Mouse (Mus musculus) frontal cortex, adult (tissue): Measurements from ENCODE around the gene Kif1b.
A peak's percentile ranks its signal among the peaks of the same experiment; 100 is the strongest.
"Not testable (repeated sequence)": the region's sequence is repeated elsewhere in the genome, so short reads cannot be mapped to it uniquely, and the experiment has no call there.

Experiments used
- ATAC-seq: cut with Nextera tagmentation; 2 replicates; pipeline ENCODE4 v1.9.2; 2017; ENCODE audit warnings: mild to moderate bottlenecking, moderate library complexity, mixed read lengths; ENCODE audit not compliant: low TSS enrichment

Gene Kif1b

DNA sequence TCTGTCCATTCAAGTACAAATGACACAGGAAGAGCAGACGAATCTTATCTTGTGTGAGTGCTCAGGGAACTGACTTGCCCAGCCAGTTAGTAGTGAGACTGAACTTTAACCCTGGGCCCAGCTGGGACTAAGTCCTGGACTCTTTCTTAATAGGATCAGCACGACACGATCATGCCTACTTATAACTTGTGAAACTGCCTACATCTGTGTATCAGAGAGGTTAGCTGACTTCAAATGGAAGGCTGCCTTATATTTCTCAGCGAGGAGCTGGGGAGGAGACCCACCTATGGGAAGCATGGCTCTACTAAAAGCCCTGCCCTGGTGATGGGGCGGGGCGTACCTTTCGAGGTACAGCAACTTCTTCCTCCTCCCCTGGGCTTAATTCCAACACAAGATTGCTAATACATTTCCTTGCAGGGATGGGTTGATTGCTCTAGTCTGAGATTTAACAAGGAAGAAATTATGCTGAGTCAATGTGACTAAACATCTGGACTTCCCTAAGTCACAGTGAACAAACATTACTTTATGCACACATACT is 137.0 kb downstream of the Kif1b start:
- ATAC-seq, result no peak

DNA sequence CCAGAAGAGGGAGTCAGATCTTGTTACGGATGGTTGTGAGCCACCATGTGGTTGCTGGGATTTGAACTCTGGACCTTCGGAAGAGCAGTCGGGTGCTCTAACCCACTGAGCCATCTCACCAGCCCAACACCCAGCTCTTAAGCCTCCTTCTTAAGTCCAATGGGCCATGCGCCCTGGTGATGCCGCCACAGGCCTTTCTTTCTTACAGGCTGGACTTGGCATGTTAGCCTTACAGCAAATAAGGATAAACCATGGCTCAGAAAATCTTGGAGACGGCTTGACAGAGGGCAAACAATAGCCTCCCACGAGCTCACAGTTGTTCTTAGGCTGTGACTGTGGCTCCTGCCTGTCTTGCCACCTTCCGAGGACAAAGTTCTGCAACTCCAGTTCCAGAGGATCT is 137.6 kb downstream of the Kif1b start:
- ATAC-seq, result not testable (repeated sequence)

DNA sequence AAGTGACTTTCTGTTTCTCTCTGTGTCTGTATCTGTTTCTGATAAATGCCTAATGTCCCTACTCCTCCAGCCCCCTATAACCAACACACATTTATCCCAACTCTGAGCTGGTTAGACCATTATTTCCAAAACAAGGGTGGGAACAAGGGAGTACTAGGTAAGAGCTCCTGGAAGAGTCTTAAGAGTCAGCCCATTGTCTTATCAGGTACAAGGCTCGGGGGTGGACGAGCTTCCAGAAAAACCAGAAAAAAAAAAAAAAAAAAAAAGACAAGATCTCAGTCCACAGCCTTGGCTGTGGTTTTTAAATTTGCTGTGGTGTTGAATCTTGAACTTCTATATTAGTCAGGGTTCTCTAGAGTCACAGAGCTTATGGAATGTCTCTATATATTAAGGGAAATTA is 139.5 kb downstream of the Kif1b start:
- no peak for ATAC-seq

DNA sequence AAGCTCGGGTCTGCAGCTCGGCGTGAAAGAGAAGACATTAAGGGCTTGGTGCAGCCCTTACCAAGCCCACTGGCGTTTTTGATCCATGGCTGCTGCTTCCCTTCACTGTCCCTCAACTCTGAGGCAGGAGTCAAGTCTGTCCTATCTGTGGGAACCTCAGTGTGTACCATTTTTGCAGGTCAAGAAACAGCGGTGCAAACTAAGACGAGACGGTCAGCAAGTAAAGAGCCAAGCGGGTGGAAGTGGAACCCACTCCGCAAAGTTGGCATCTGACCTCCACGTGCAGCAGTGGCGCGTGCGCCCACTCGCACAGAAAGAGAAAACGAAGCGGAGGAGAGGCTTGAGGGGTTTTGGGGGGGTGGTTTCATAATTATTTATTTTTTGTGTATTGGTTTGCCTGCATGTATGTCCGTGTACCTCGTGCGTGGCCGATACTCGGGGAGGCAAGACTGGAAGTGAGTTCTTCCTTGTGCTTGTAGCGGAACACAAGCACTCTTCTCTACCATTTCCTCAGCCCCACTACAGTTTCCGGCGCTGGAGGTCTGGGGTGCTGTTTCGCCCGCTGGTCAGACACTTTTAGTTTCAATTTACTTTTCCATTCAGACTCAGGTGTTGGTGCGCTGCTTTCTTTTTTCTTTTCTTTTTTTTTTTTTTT is 140.4 kb downstream of the Kif1b start:
- peak; percentile 35; the same call in 1 of the 2 replicates for ATAC-seq

DNA sequence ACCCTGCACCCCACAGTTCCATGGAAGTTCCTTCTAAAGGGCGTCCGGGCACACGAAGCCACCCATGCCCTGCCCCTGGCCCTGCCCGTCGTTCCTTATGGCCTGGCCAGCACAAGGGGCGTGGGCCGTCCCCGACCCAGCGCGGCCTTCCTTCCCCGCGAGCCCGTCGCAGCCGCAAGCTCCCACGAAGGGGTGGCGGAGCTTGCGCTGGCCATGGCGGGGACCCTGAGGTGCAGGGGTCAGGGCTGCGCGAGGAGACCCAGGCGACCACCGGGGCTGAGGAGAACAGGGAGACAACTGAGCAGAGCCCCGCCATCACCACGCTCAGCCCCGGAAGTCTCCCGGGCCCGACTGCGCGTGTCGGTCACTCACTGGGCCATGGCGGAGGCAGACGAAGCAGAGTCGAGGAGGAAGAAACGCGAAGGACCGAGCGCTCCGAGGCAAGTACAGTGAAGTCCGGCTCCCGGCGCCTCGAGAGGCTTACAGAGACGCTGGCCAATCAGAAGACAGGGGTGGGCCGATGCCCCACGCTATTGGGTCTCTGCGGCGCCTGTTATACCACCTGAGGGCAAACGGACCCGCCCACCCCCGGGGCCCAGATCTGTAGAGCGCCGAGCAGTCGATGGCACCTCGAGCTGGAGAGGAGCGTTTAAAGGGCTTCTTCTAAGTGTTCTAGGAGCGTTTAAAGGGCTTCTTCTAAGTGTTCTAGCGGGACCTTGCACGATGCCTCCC is 141.1 kb downstream of the Kif1b start, which contains the start of gene Pgd:
Pgd (minus strand) TSS at position 557 of the 732 bp plus-strand sequence.
- ATAC-seq, result peak; percentile 99

DNA sequence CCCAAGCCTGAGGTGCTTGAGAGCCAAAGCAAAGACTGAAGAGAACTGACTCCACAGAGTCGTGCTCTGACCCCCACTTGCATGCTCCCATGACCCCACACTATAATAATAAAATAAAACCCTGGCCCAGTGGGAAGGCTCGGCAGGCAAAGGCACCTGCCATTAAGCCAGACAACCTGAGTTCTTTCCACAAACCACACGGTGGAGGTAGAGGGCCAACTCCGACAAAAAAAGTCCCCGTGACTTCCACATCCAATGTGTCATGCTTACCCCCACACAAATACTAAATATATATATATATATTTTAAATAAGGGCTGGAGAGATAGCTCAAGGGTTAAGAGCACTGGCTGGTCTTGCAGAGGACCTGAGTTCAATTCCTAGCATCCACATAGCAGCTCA is 143.3 kb downstream of the Kif1b start:
- ATAC-seq, result no peak

DNA sequence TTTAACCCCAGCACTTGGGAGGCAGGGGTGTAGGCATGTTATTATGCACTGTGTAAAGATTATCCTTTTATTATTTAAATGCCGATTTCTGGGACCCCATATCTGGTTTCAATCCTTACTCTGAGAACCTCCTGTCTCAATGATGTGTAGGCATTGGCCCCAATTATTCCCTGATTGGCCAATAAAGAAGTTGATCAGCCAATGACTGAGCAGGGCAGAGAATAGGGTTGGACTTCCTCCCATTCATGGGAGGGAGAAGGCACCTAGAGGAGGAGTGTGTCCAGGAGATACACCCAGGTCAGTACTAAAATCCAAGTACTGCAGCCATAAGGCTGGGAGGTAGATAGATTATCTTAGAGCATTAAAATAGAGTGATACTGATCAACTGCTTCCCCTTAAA is 144.3 kb downstream of the Kif1b start:
- no peak for ATAC-seq

DNA sequence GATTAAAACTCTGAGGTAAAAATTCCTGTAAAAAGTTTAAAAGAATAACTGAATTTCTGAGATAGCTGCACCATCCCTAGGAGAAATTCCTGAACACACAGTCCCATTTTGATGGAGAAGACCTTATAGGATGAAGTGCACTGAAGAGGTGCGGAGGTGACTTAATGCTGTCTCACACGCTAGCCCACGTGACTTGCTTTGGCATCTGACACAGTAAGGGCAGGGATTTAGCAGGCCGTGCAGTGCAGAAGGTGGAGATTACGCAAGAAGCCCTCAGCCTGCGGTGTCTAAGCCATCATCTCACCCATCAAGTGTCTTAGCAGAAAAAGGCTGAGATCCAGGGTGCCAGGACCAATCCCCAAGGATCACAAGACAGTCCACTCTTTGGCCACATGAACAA is 146.3 kb downstream of the Kif1b start:
- ATAC-seq, result no peak

DNA sequence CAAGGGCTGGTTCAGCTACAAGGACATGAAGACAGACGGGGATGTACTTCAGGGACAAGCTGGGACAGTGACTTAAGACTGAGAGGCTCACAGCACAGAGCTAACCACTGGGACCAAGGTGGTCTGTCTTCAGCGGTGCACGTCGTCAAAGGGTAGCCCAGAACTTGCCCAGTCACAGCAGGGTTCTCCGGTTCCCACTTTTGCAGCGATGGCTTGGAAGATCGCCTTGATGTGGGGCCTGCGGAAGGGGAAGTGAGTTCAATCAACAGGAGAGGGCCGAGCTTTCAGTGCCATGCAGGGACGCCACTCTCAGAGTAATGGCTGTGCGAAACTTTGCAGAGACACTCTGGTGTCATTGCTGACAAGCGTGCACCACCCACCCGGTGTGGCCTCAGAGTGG is 147.6 kb downstream of the Kif1b start:
- no peak for ATAC-seq

DNA sequence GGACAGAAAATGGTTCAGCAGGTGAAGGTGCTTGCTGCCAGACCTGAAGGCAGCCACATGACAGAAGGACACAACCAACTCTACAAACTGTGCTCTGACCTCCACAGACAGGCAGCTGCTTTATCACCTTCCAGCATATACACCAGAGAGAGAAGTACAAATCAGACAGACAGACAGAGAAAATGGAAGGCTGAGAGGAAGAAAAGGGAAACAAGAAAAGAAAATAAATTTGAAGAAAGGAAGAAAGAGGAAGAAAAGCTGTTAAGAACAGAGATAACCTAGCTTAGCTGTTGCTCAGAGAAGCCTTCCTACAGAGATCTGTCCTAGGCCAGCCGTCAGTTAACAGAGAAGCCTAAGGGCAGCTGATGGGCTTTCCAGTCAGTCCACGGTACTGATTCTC is 148.3 kb downstream of the Kif1b start:
- ATAC-seq, result no peak

DNA sequence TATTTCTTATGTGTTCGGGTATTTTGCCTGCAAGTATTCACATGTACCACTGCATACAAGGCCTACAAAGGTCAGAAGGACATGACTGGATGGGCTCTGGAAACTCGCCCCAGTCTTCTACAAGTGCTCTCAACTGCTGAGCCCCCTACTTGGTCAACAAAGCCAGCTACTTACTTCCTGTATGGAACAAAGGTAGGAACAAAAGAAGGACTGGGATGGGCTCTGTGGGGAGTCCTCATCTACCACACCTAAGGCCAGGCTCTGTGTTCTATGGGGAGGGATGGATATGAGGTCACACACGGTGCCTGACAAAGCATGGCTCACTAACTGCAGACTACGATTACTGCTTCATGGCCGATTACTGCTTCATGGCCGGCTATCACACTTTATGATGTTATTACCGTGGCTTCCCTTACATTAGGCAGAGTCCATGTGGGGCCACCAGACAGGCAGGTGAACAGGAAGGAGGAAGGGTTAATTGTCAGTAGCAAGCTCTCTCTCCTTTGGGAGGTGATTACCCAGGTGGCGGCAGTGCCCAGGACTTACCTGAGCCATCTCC is 150.0 kb downstream of the Kif1b start:
- no peak for ATAC-seq

DNA sequence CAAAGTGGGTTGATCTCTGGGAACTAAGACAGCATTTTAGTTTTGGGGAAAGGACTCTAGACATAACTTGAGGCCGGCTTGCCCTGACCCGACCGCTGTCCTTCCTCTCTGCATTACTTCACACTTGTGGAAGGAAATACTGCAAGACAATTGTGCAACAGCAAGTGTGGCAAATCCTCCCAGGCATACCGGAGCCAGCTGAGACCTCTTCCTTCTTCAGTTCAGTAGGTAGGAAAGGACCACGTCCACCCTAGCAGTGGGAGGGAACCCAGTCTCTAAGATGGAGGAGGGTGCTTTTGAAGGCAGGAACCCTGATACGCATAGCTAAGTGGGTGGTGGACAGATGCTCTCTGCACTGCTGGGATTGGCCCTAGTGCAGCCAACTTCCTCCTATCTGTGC is 151.8 kb downstream of the Kif1b start:
- no peak for ATAC-seq

DNA sequence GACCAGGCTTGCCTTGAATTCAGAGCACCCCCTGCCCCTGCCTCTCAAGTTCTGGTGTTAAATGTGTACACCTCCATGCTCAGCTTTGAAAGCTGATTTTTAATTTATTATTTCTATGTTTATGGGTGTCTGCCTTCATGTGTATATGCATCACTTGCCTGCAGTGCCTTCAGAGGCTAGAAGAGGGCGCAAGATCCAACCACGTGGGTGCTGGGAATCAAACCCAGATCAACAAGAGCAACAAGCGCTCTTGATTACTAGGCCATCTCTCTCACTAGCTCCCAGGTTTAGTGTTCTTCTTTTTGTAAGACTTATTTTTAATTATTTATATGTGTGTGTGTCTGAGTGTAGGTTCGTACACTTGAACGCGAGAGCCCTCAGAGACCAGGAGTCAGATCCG is 152.6 kb downstream of the Kif1b start:
- no peak for ATAC-seq

DNA sequence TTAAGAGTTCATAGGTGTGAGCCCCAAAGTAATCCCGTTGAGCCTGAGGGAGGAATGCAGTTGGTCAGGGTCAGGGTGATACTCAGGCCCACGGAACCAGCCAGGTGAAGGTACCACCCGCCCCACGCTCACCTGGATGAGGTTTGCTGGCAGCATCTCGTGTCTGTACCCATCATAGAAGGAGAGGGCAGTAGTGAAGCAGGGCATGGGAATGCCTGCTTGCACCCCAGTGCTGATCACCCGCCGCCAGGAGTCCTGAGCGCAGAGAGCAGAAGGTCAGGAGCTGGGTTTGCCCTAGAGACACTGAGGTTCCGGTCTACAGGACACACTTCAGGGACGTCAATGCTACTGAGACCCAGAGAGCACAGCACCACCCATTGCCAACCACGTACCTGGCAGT is 156.8 kb downstream of the Kif1b start:
- no peak for ATAC-seq

DNA sequence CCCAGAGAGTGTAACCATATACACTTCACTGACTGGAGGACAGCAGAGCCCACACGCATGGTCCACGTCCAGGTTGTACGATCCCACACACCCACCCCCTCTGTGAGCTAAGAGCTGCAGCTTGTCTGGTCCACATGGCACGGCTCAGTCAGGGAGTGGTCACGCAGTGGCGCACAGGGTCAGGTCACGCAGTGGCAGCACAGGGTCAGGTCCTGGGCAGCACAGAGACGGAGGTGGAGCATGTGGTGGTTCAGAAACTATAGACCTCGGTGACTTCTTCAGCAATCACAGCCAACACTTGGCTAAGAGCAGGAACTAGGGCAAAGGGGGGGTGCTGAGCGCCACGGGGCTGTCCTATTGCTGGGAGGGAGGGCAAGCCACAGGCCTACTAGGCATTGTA is 157.2 kb downstream of the Kif1b start:
- no peak for ATAC-seq

DNA sequence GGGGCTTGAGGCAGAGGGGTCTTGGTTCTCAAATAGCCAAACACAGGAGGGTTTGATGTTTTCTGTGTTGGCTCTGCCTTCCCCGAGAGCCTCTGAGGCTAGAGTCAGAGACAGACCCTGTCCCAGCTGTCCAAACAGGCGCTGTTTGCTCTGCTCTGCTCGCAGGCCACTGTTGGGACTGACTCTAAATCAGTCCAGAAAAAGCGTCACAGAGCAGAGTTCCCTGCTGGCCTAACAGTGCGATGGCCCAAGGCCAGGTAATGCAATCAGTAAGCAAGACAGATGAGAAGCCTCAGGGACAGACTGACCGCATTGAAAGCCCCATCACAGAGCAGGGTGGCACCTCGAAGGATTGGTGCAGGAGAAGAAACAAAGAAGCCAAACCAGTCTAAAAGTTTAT is 157.9 kb downstream of the Kif1b start:
- ATAC-seq, result no peak

DNA sequence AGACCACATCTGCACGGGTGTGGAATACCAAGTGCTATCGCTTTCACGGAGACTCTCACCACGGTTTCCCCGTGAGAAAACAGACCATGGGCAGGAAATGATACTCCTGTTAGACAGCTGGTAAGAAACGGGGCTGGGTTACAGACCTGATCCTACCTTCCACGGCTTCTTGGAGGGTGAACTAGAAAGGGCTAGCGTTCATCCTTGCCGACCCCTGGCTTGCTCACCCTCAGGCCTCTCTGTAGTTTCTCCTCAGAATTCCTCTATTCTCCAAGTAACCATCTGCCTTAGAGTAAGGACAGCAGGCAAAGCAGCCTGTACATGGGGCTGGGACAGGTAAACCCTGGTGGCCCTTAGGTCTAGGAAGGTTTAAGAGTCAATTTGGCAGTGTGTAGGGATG is 158.3 kb downstream of the Kif1b start:
- no peak for ATAC-seq

DNA sequence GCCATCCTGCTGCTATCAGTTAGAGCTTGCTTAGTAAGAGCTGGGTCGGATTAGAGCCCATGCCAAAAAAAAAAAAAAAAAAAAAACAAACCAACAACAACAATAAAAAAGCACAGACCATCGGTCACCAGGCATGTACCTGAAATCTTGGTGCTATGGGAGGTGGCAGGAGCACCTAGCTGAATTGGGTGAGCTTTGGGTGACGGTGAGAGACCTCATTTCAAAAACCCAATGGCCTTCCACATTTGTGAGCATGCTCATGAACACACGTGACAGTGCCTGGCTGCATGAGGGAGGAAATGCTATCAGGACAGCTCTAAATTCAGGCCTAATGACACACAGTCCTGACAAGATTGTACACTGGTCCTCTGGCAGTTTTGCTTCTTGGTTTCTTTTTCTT is 159.4 kb downstream of the Kif1b start:
- ATAC-seq, result no peak

DNA sequence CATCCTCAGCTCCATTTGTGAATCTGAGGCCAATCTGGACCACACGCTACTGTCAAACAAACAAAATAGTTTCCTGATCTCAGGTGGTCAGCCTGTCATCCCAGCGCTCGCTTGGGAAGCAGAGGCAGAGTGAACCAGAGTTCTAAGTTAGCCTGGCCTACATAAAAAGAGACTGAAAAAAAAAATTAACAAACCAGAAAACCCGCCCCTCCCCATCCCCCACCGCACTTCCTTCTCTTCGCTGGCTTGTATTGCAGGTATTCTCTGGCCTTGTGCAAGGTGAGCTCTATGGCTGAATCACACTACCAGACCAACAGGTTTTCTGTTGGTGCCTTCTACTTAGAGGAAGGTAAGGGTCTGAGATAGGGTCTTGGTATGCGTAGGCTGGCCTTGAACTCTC is 160.0 kb downstream of the Kif1b start:
- ATAC-seq, result no peak

DNA sequence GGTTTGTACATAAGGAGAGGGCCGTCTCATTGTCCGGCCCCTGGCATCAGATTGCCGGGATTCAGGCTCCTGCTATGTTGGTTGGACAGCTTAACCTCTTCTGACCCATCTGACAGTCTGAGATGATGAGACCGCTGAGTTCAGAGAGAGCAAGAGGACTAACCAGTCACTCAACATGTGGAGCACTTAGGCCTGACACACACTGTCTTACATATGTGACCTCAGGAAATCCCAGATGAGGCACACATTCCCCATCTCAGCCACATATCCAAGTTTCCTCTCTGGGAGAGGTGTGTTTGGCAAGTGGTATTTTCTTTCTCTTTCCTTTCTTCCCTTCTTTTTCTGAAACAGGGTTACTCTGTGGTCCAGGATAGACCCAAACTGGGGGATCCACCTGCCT is 162.3 kb downstream of the Kif1b start:
- ATAC-seq, result no peak

DNA sequence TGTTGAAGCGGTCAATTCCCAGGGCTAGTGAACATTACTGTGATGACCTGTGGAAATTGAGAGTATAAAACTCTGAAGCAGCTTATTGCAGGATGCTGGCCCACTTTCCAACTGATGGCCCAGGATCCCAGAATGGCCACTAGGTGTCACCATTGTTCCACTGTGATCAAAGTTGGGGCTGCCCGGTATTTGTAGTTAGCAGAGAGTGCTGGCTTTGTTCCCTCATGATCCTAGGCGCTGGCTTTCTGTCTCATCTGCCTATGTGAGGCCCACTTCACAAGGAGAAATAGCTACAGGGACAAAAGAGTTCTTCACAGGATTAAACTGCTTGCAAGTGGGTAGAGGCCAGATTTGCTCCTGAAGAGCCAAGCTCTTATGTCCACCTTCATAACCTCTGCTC is 163.0 kb downstream of the Kif1b start:
- peak; percentile 84 for ATAC-seq

DNA sequence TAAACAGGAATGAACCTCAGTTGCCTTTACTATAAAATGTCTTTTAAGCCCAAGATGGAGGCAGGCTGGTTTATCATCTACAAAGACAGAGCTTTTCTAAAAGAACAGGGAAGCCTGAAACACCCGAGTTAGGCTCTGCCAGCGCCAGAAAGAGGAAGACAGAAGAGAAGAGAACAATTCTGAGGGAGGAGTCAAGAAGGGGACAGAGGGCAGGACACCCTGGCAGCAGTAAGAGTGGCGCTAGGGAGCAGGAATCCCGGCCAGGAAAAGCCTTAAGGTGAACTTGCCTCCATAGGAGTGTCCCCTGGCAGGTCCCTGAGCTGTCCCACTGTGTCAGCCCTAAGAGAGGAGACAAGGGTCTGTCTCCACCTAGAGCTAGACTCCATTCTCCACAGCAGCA is 163.9 kb downstream of the Kif1b start:
- no peak for ATAC-seq

DNA sequence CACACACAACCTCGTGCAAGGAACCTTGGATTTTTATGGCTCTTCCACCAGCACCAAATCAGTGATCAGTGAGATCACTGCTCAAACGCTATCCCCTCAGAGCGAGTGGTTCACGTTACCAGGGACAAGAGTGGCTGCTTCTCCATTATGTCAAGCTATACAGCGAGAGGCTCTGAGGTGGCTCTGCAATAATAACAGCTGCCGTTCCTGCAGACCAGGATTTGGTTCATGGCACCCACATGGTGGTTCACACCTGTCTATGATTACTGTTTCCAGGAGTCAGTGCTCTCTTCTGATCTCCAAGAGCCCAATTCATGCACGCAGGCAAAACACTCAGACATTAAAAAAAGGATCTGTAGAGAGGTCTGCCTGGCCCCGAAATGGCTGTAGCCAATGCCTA is 169.0 kb downstream of the Kif1b start:
- ATAC-seq, result no peak
